ENCODE assay signal across 10 mouse cellular contexts in the genomic region with DNA sequence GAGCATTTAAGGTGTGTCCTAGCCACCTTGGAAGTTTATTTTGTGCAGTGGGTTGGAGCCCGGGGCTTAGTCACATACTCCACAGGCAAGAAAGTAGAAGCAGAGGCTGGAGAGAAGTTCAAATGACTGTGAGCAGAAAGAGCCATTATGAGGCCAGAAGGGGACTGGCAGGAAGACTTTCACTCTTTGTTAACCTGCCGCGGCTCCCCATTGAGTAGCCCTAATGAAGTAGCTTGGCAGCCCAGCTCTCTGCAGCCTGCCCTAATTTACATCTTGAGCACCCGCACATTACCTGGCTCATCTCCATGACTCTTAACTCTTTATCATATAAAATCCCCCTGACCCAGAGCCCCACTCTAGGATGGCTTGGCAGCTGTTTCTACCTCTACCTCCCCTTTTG. TPM values are rescaled to one million over a fixed set of nuclear protein-coding genes. Genes with fewer than 3 reads are reported as not detected.
DNase-seq lines count a peak whose midpoint lies in the region; ATAC-seq lines count a peak whose summit lies in the region.
"Had no signal": no experiment of that assay in that cellular context is flagged by ENCODE, and none has a peak within 500 bp of the region (broad histone marks: within the 10 kb centered on the region; RNA-seq: fewer than 3 reads in every experiment).

No protein-coding gene starts in this region.

- peak; percentile 69 to 74 for DNase-seq in cerebellum, adult 18-20 months
- no peak for DNase-seq in cerebellum, postnatal 4 days (ENCODE audit: low spot score in 2 of 2)
- DNase-seq in neural tube, embryonic 11.5 days (ENCODE audit: low spot score), result no peak
- DNase-seq in neural tube, embryonic 10.5 days (ENCODE audit: extremely low spot score, low spot score), result no peak
- DNase-seq in ovary, postnatal 14 days (ENCODE audit: low spot score), result no peak
- DNase-seq in embryo, embryonic 10.5 days (ENCODE audit: low spot score), result no peak
- no peak for DNase-seq in yolk sac, embryonic 10.5 days (ENCODE audit: low spot score)
- DNase-seq: right cerebral cortex, postnatal 4 days had no signal

- no peaks in the 10 kb centered on the region for H3K27me3 ChIP-seq in neural tube, embryonic 11.5 days (ENCODE audit: control insufficient read depth, insufficient read depth, low read length)
- H3K27me3 ChIP-seq in limb, embryonic 13.5 days, result no peaks in the 10 kb centered on the region

- H3K36me3 ChIP-seq in neural tube, embryonic 11.5 days (ENCODE audit: control insufficient read depth, insufficient read depth, low read length), result peaks cover 15% of the 10 kb centered on the region
- peaks cover 43% of the 10 kb centered on the region for H3K36me3 ChIP-seq in limb, embryonic 13.5 days

- peak overlapping the region; percentile 91 for H3K4me2 ChIP-seq in neural tube, embryonic 11.5 days (ENCODE audit: low read depth)
- peak overlapping the region; percentile 92 for H3K4me2 ChIP-seq in limb, embryonic 13.5 days (replicated peaks)

- peak overlapping the region; percentile 99 for H3K4me3 ChIP-seq in neural tube, embryonic 11.5 days (ENCODE audit: low read depth, low read length)
- peak overlapping the region; percentile 98 for H3K4me3 ChIP-seq in limb, embryonic 13.5 days

- 7% methylated on average over 4 of the region's 4 CpGs for WGBS in neural tube, embryonic 11.5 days
- WGBS in limb, embryonic 13.5 days, result 17% methylated on average over 4 of the region's 4 CpGs

- no peak for ATAC-seq in neural tube, embryonic 11.5 days (ENCODE audit: insufficient read depth, low FRiP score, low TSS enrichment)
- ATAC-seq in limb, embryonic 13.5 days (ENCODE audit: low FRiP score, low read depth), result no peak
- ATAC-seq: lung, postnatal 0 days had no signal

- H3K9ac ChIP-seq in neural tube, embryonic 11.5 days (ENCODE audit: low read length), result peak overlapping the region; percentile 100
- peak overlapping the region; percentile 99 for H3K9ac ChIP-seq in limb, embryonic 13.5 days

- no peak overlapping the region for H3K27ac ChIP-seq in neural tube, embryonic 11.5 days (ENCODE audit: low read depth, low read length)
- no peak overlapping the region for H3K27ac ChIP-seq in limb, embryonic 13.5 days

- H3K4me1 ChIP-seq in neural tube, embryonic 11.5 days (ENCODE audit: control insufficient read depth, insufficient read depth, low read length), result peaks cover 54% of the 10 kb centered on the region
- peaks cover 53% of the 10 kb centered on the region for H3K4me1 ChIP-seq in limb, embryonic 13.5 days

- no peaks in the 10 kb centered on the region for H3K9me3 ChIP-seq in neural tube, embryonic 11.5 days (ENCODE audit: control insufficient read depth, low read length)
- no peaks in the 10 kb centered on the region for H3K9me3 ChIP-seq in limb, embryonic 13.5 days

RNA-seq across cellular contexts. Expression of a gene that starts 2.2 kb away (rescaled TPM):
- polyA plus RNA-seq in neural tube, embryonic 11.5 days (2014; fragmentation: Nextera tagmentation; extraction: Ambion mirVana), result 206 and 227 TPM in 2 replicates
- polyA plus RNA-seq in limb, embryonic 13.5 days (2015; fragmentation: Nextera tagmentation; extraction: Ambion mirVana), result 56.7 and 58.2 TPM in 2 replicates

Comparison
In these comparisons a context has a peak if more than half of its experiments do, and no peak if none do; other contexts are left out.
1. DNase-seq: peak in cerebellum, adult 18-20 months (2 of 2); none in cerebellum, postnatal 4 days (0 of 2), neural tube, embryonic 11.5 days (single experiment), neural tube, embryonic 10.5 days (single experiment), ovary, postnatal 14 days (single experiment), embryo, embryonic 10.5 days (single experiment) and yolk sac, embryonic 10.5 days (single experiment).